Mouse (Mus musculus) lung, embryonic 14.5 days (tissue): ENCODE results near the gene Usp39. TPM values are rescaled to one million over a fixed set of nuclear protein-coding genes. Genes with fewer than 3 reads are reported as not detected.
A peak's percentile ranks its signal among the peaks of the same experiment; 100 is the strongest.

Source experiments
- ATAC-seq: fragments of 200-750 bp; cut with Nextera tagmentation; 2 replicates; pipeline ENCODE4 v1.8.0; 2017; ENCODE audit warnings: mild to moderate bottlenecking, moderate TSS enrichment, moderate library complexity; ENCODE audit not compliant: insufficient read depth
- DNase-seq: peaks from one replicate; pipeline ENCODE4 v3.0.0-alpha.2; 2015
- H3K27ac ChIP-seq: fragments of 300-500 bp; sonication (generic); 2 replicates; pipeline ENCODE4 v1.5.1; 2014; ENCODE audit warnings: low read depth, mild to moderate bottlenecking, moderate library complexity
- H3K27me3 ChIP-seq: fragments of 300-500 bp; sonication (generic); 2 replicates; pipeline ENCODE4 v1.6.1; 2014; ENCODE audit warnings: low read length, control low read depth; ENCODE audit not compliant: insufficient read depth
- H3K36me3 ChIP-seq: fragments of 300-500 bp; sonication (generic); 2 replicates; pipeline ENCODE4 v1.6.1; 2014; ENCODE audit warnings: control low read depth; ENCODE audit not compliant: insufficient read depth
- H3K4me1 ChIP-seq: fragments of 300-500 bp; sonication (generic); 2 replicates; pipeline ENCODE4 v1.6.1; 2014; ENCODE audit warnings: antibody characterized with exemption, control low read depth; ENCODE audit not compliant: insufficient read depth
- H3K4me2 ChIP-seq: fragments of 300-500 bp; sonication (generic); 2 replicates; pipeline ENCODE4 v1.6.1; 2014; ENCODE audit warnings: mild to moderate bottlenecking
- H3K4me3 ChIP-seq: fragments of 300-500 bp; sonication (generic); 2 replicates; pipeline ENCODE4 v1.5.1; 2014; ENCODE audit warnings: low read depth, low read length
- H3K9ac ChIP-seq: fragments of 300-500 bp; sonication (generic); 2 replicates; pipeline ENCODE4 v1.6.1; 2014
- H3K9me3 ChIP-seq: fragments of 300-500 bp; sonication (generic); 2 replicates; pipeline ENCODE4 v1.6.1; 2016; ENCODE audit warnings: low read depth, low read length, control low read depth
- CTCF ChIP-seq: IDR thresholded peaks from 2 replicates; pipeline ENCODE4 v1.5.1; 2016; ENCODE audit warnings: antibody characterized with exemption, low read depth
- WGBS: fragments of 180-500 bp; shearing (Covaris S2); extraction: QIAGEN DNeasy Blood & Tissue Kit; methylation state at CpG from one replicate; pipeline ENCODE4 v1.1.7; 2014; 5-methylcytosine and 5-hydroxymethylcytosine counted together
- polyA plus RNA-seq: library from polyadenylated mRNA; unstranded; fragments of >200 nt; fragmentation: Nextera tagmentation; extraction: Ambion mirVana; gene quantifications from 2 replicates; pipeline ENCODE4 v1.2.1, GENCODE M21; 2014

The Usp39 gene
- polyA plus RNA-seq, 1 experiment from 2014 or later, result 73.7 TPM

DNA sequence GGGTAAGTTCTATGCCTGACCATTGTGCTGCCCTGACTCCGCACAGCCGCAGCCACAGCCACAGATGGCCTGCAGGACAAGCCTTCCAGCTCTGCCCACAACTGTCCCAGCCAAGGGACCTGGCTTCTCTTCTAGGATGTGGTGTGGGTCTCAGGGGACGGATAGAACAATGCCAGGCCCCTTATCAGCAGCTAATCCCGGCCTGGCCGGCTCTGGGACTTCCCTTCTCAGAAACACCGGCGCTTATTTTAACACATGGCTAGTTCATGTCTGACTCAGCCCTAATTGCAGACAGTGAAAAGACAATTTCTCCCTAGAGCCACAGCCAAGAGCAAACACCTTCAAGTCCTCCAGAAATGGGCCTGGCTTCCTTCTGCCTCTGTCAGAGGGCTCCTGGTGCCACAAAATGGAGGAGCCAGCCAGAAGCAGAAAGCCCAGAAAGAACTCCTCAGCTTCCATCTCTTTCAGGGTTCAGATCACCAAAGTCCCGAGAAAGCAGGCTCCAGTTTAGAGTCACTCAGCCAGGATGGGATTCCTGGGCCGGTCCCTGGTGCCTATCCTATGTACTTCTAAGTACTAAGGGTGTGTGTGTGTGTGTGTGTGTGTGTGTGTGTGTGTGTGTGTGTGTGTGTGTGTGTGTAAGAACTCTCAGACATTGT lies 67.3 kb downstream of the Usp39 start:
- peaks cover 1% of the 10 kb centered on the region; the same call in 1 of the 2 replicates for H3K4me1 ChIP-seq
- TF ChIP-seq CTCF, result no peak
- 52% methylated on average over 9 of the region's 9 CpGs for WGBS
- DNase-seq (peak; percentile 27), ATAC-seq (no peak; the same call in 1 of the 2 replicates)
- H3K4me2 ChIP-seq, result 0 out of 2 replicates have a peak overlapping the region, but pooled peaks have one; percentile 16
- H3K9ac ChIP-seq, result no peak overlapping the region
- no peaks in the 10 kb centered on the region for H3K9me3 ChIP-seq
- H3K36me3 ChIP-seq, result no peaks in the 10 kb centered on the region
- H3K4me3 ChIP-seq, result no peak overlapping the region
- no peaks in the 10 kb centered on the region for H3K27me3 ChIP-seq
- peak overlapping the region; percentile 90 for H3K27ac ChIP-seq

DNA sequence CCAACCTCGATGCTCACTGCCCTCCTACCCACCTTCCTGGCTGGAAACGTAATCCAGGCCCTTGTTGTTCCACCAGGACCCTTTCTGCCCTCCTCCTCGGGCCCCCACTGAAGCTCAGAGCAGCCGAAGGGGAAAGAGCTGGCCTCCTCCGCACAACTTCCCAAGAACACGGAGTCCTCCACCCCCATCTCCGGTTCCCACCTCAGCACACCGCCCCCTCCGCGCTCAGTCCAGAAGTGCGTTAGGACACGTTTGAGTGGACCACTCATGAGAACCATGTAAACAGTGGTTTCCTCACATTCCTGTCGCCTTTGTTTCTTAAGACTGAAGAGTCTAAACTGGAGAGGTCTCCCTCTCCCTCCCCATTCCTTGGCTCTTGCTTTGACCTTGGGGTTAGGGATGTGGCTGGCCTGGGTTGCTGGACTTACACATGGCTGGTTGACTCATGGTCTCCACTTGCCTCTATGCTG lies 68.0 kb downstream of the Usp39 start:
- Histone ChIP-seq H3K4me2 (0 out of 2 replicates have a peak overlapping the region, but pooled peaks have one; percentile 16), H3K27ac (peak overlapping the region; percentile 90), H3K27me3 (no peaks in the 10 kb centered on the region), H3K9ac (no peak overlapping the region), H3K4me3 (no peak overlapping the region), H3K36me3 (no peaks in the 10 kb centered on the region), H3K9me3 (no peaks in the 10 kb centered on the region), H3K4me1 (peaks cover 4% of the 10 kb centered on the region; the same call in 1 of the 2 replicates)
- TF ChIP-seq CTCF, result peak; percentile 40
- WGBS, result 41% methylated on average over 13 of the region's 13 CpGs
- ATAC-seq (peak; percentile 77), DNase-seq (peak; percentile 75)

DNA sequence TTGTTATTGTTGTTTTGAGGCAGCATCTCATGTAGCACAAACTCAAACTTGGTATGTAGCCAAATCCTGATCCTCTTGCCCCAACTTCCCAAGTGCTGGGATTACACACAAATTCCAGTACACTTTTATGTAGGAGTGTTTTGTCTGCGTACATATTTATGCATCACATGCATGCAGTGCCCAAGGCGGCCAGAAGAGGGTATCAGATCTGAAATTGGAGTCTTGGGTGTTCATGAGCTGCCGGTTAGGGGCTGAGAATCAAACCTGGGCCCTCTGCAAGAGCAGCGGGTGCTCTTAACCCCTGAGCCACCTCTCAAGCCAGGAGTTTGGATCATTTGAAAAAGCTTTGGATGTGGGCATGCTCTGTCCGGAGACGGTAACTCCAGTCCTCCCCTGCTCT lies 68.8 kb downstream of the Usp39 start:
- Histone ChIP-seq H3K27ac (no peak overlapping the region), H3K27me3 (no peaks in the 10 kb centered on the region), H3K9me3 (no peaks in the 10 kb centered on the region), H3K36me3 (no peaks in the 10 kb centered on the region), H3K4me3 (no peak overlapping the region), H3K9ac (no peak overlapping the region), H3K4me1 (peaks cover 4% of the 10 kb centered on the region; the same call in 1 of the 2 replicates), H3K4me2 (no peak overlapping the region)
- DNase-seq (no peak), ATAC-seq (no peak)
- WGBS, result 85% methylated on average over 6 of the region's 6 CpGs
- TF ChIP-seq CTCF, result peak; percentile 34

DNA sequence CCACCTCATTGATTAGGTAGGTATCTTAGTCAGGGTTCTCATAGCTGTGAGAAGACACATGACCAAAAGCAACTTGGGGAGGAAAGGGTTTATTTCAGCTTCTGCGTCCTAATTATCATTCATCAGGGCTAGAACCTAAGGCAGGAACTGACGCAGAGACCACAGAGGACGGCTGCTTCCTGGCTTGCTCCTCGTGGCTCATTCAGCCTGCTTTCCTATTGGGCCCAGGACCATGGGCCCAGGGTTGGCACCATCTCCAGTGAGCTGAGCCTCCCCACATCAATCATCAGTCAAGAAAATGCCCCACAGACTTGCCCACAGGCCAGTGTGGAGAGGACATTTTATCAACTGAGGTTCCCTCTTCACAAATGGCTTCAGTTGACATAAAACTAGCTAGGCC lies 69.5 kb downstream of the Usp39 start:
- Histone ChIP-seq H3K27ac (no peak overlapping the region), H3K9ac (no peak overlapping the region), H3K4me1 (peaks cover 4% of the 10 kb centered on the region; the same call in 1 of the 2 replicates), H3K4me2 (no peak overlapping the region), H3K36me3 (no peaks in the 10 kb centered on the region), H3K27me3 (no peaks in the 10 kb centered on the region), H3K9me3 (no peaks in the 10 kb centered on the region), H3K4me3 (no peak overlapping the region)
- ATAC-seq, result no peak
- WGBS, result 64% methylated on average over 4 of the region's 4 CpGs
- TF ChIP-seq CTCF, result no peak
- DNase-seq, result no peak

DNA sequence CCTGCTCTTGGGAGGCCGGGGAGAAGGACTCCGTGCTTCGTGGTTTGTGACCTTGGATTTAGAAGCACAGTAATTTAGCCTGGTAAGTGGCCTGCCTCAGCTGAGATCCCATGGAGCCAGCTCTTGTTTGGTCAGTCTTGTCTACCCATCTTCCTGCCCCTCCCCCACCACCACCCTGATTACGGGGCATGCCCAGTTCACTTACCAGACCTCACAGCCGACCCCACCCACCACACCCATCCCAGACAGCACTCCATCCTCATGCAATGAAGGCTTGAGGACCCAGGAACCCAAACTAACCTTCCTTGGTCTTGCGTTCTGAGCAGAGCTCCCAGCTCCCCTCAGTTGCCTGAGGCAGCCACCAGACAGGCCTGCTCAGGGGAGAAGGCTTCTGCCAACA lies 71.8 kb downstream of the Usp39 start:
- WGBS, result 67% methylated on average over 6 of the region's 6 CpGs
- H3K4me3 ChIP-seq, result no peak overlapping the region
- H3K27ac ChIP-seq, result peak overlapping the region; percentile 62; the same call in 1 of the 2 replicates
- H3K27me3 ChIP-seq, result no peaks in the 10 kb centered on the region
- ATAC-seq, result no peak
- DNase-seq, result no peak
- H3K9ac ChIP-seq, result no peak overlapping the region
- H3K4me2 ChIP-seq, result no peak overlapping the region
- TF ChIP-seq CTCF, result no peak
- H3K4me1 ChIP-seq, result peaks cover 4% of the 10 kb centered on the region; the same call in 1 of the 2 replicates
- H3K9me3 ChIP-seq, result no peaks in the 10 kb centered on the region
- H3K36me3 ChIP-seq, result no peaks in the 10 kb centered on the region

DNA sequence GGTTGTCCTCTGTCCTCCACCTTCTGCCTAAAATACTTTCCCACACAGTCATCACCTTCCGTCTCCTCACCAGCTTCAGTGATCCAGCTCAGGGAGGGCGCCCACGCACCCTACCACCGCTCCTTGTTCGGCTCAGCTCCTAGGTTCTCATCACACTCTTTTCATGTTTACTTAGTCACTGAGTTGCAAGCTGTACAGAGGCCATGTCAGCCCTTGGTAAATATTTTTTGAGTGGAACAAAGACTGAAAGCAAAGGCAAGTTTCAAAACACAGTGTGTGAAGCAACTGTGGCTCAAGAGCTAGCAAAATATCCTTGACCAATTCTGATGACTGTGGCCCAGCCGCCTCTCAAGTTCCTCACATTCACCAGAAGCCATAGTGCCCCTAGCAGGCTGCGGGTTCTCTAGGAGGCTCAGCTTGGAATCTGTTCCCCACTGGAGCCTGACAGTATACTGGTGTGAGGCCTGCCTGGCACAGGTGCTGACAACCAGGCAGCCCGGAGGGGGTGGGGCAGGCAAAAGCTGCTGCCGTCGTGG lies 72.8 kb downstream of the Usp39 start:
- Histone ChIP-seq H3K9me3 (no peaks in the 10 kb centered on the region), H3K27me3 (no peaks in the 10 kb centered on the region), H3K4me3 (no peak overlapping the region), H3K4me1 (peaks cover 4% of the 10 kb centered on the region; the same call in 1 of the 2 replicates), H3K4me2 (no peak overlapping the region), H3K27ac (peak overlapping the region; percentile 62; the same call in 1 of the 2 replicates), H3K36me3 (no peaks in the 10 kb centered on the region), H3K9ac (no peak overlapping the region)
- peak; percentile 59 for ATAC-seq
- WGBS, result 60% methylated on average over 10 of the region's 10 CpGs
- DNase-seq, result peak; percentile 28
- TF ChIP-seq CTCF, result no peak

DNA sequence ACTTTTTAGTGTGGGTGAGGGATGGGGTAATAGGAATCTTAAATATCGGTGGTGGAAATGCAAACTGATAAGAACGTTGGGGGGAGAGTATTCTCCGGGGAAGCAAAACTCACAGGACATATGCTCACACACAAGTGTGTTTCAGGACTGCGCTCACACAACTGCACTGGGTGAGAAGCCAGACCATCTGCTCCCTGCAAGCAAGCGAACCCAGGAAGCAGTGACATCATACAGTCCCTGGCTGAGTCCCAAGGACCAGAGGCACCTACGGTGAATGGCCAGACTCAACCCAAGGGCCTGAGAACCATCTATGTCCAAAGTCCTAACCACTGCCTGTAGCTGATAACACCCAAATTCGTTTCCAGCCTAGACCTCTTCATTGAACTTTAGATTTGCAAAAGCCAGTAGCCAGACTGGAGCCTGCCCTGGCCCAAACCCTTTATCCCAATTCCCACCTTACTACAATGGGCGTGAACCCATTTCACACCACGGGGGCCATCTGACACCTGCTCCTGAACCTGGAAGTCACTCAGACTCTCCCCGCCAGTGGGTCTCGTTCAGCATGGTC lies 73.9 kb downstream of the Usp39 start:
- WGBS, result 61% methylated on average over 11 of the region's 11 CpGs
- Histone ChIP-seq H3K9me3 (no peaks in the 10 kb centered on the region), H3K4me3 (no peak overlapping the region), H3K27me3 (no peaks in the 10 kb centered on the region), H3K4me1 (peaks cover 4% of the 10 kb centered on the region; the same call in 1 of the 2 replicates), H3K36me3 (no peaks in the 10 kb centered on the region), H3K9ac (no peak overlapping the region), H3K4me2 (no peak overlapping the region), H3K27ac (no peak overlapping the region)
- no peak for TF ChIP-seq CTCF
- DNase-seq (no peak), ATAC-seq (no peak)
